ENCODE assay signal across 8 mouse cellular contexts in genomic region chr11:95309510-95310006, GRCm38 (mm10). TPM values are rescaled to one million over a fixed set of nuclear protein-coding genes. Genes with fewer than 3 reads are reported as not detected.
A peak's percentile ranks its signal among the peaks of the same experiment; 100 is the strongest.
DNase-seq lines count a peak whose midpoint lies in the region; ATAC-seq and TF ChIP-seq lines count a peak whose summit lies in the region.

No protein-coding gene starts in this region.

- H3K27me3 ChIP-seq in CH12.LX (replicated peaks): no peaks in the 10 kb centered on the region
- H3K27me3 ChIP-seq in forebrain, embryonic 11.5 days (ENCODE audit: control insufficient read depth, insufficient read depth, low read length): no peaks in the 10 kb centered on the region
- no peaks in the 10 kb centered on the region for H3K27me3 ChIP-seq in heart, embryonic 16.5 days (ENCODE audit: control insufficient read depth, insufficient read depth, low read length)
- H3K27me3 ChIP-seq in liver, embryonic 15.5 days: no peaks in the 10 kb centered on the region
- H3K27me3 ChIP-seq in neural tube, embryonic 12.5 days (replicated peaks): no peaks in the 10 kb centered on the region

- peak; percentile 96 for ATAC-seq in forebrain, embryonic 11.5 days (replicated peaks; ENCODE audit: low FRiP score)
- peak; percentile 94 for ATAC-seq in heart, embryonic 16.5 days (replicated peaks; ENCODE audit: extremely low read depth, insufficient read depth, low FRiP score)
- peak; percentile 96 for ATAC-seq in liver, embryonic 15.5 days (ENCODE audit: insufficient read depth)
- ATAC-seq in neural tube, embryonic 12.5 days (ENCODE audit: low FRiP score, low read depth): peak; percentile 96

- DNase-seq in CH12.LX (ENCODE audit: extremely low read depth): peak; percentile 99
- peak; percentile 96 for DNase-seq in c-Kit-positive CD71-positive TER-119-negative erythroid progenitor cells, embryonic 14.5 days (ENCODE audit: low read depth)
- DNase-seq in forebrain, embryonic 11.5 days (ENCODE audit: low spot score): peak; percentile 97
- DNase-seq in kidney, postnatal 36 days: peak; percentile 97 to 99
- peak; percentile 99 for DNase-seq in telencephalon, adult 2 months (ENCODE audit: low read depth, low spot score)

- TF ChIP-seq EP300 in CH12.LX (IDR thresholded peaks at IDR 0.05; ENCODE audit: low read length): no peak

- no peaks in the 10 kb centered on the region for H3K9me3 ChIP-seq in CH12.LX (replicated peaks; ENCODE audit: low read length)
- H3K9me3 ChIP-seq in forebrain, embryonic 11.5 days (ENCODE audit: control insufficient read depth, low read length): no peaks in the 10 kb centered on the region
- no peaks in the 10 kb centered on the region for H3K9me3 ChIP-seq in heart, embryonic 16.5 days (replicated peaks; ENCODE audit: control insufficient read depth, low read length)
- H3K9me3 ChIP-seq in liver, embryonic 15.5 days (replicated peaks): no peaks in the 10 kb centered on the region
- H3K9me3 ChIP-seq in neural tube, embryonic 12.5 days: no peaks in the 10 kb centered on the region

- TF ChIP-seq CTCF in CH12.LX (conservative IDR thresholded peaks at IDR 0.05 in 1 of 2, IDR thresholded peaks at IDR 0.05 in 1 of 2; ENCODE audit: low read depth in 2 of 2, low read length in 2 of 2): no peak

- peak overlapping the region; percentile 97; the same call in 1 of the 2 replicates for H3K4me2 ChIP-seq in CH12.LX (ENCODE audit: insufficient read depth, low read depth, poor library complexity, severe bottlenecking)
- H3K4me2 ChIP-seq in forebrain, embryonic 11.5 days (ENCODE audit: low read depth, low read length, severe bottlenecking): peak overlapping the region; percentile 66
- peak overlapping the region; percentile 93 for H3K4me2 ChIP-seq in heart, embryonic 16.5 days (ENCODE audit: low read depth, low read length)
- H3K4me2 ChIP-seq in liver, embryonic 15.5 days: peak overlapping the region; percentile 72
- peak overlapping the region; percentile 82 for H3K4me2 ChIP-seq in neural tube, embryonic 12.5 days (replicated peaks)

- peak; percentile 96 for TF ChIP-seq POLR2A in CH12.LX (IDR thresholded peaks at IDR 0.05; ENCODE audit: low read depth, low read length)

- peaks cover 45% of the 10 kb centered on the region for H3K79me2 ChIP-seq in CH12.LX (replicated peaks; ENCODE audit: control insufficient read depth, extremely low read depth, insufficient read depth, poor library complexity, severe bottlenecking)

- in situ Hi-C loops in CH12.LX (cut with MboI; ENCODE audit: low pct_ligation_motif_present, low pct_unique_long_range_greater_than_20kb, low sequenced_read_pairs): no loop called here

- H3K4me3 ChIP-seq in CH12.LX (replicated peaks in 1 of 3; ENCODE audit: low read depth in 2 of 3, low read length in 2 of 3, poor library complexity in 1 of 3): peak overlapping the region; percentile 85 to 100 (median 92)
- peak overlapping the region; percentile 90 for H3K4me3 ChIP-seq in forebrain, embryonic 11.5 days (ENCODE audit: low read depth, low read length)
- peak overlapping the region; percentile 98 for H3K4me3 ChIP-seq in heart, embryonic 16.5 days (ENCODE audit: low read length)
- peak overlapping the region; percentile 96 for H3K4me3 ChIP-seq in liver, embryonic 15.5 days (replicated peaks)
- peak overlapping the region; percentile 89 for H3K4me3 ChIP-seq in neural tube, embryonic 12.5 days

- peak overlapping the region; percentile 100 for H3K9ac ChIP-seq in CH12.LX (ENCODE audit: insufficient read depth, low read depth)
- peak overlapping the region; percentile 96 for H3K9ac ChIP-seq in forebrain, embryonic 11.5 days (ENCODE audit: low read length)
- peak overlapping the region; percentile 100 for H3K9ac ChIP-seq in heart, embryonic 16.5 days (ENCODE audit: low read length)
- H3K9ac ChIP-seq in liver, embryonic 15.5 days: peak overlapping the region; percentile 95
- H3K9ac ChIP-seq in neural tube, embryonic 12.5 days: peak overlapping the region; percentile 94

- peak overlapping the region; percentile 87 for H3K27ac ChIP-seq in CH12.LX (ENCODE audit: insufficient read depth, low read depth)
- peak overlapping the region; percentile 88 for H3K27ac ChIP-seq in forebrain, embryonic 11.5 days (ENCODE audit: low read depth, low read length)
- peak overlapping the region; percentile 99 for H3K27ac ChIP-seq in heart, embryonic 16.5 days (ENCODE audit: low read length)
- peak overlapping the region; percentile 99 for H3K27ac ChIP-seq in liver, embryonic 15.5 days (replicated peaks)
- H3K27ac ChIP-seq in neural tube, embryonic 12.5 days: peak overlapping the region; percentile 84

- H3K4me1 ChIP-seq in CH12.LX (ENCODE audit: control insufficient read depth in 1 of 2, insufficient read depth in 2 of 2): peaks cover 5 to 27% of the 10 kb centered on the region in 2 experiments; a peak in 3 of 4 replicates
- H3K4me1 ChIP-seq in forebrain, embryonic 11.5 days (replicated peaks; ENCODE audit: control insufficient read depth, insufficient read depth, low read length): peaks cover 8% of the 10 kb centered on the region; the same call in 1 of the 2 replicates
- H3K4me1 ChIP-seq in heart, embryonic 16.5 days (ENCODE audit: control insufficient read depth, insufficient read depth, low read length): peaks cover 16% of the 10 kb centered on the region
- peaks cover 59% of the 10 kb centered on the region for H3K4me1 ChIP-seq in liver, embryonic 15.5 days (replicated peaks)
- H3K4me1 ChIP-seq in neural tube, embryonic 12.5 days: peaks cover 17% of the 10 kb centered on the region

- peaks cover 10 to 33% of the 10 kb centered on the region in 2 experiments for H3K36me3 ChIP-seq in CH12.LX (replicated peaks in 1 of 2; ENCODE audit: control insufficient read depth in 1 of 2, insufficient read depth in 1 of 2, low read length in 1 of 2)
- H3K36me3 ChIP-seq in forebrain, embryonic 11.5 days (ENCODE audit: control insufficient read depth, insufficient read depth, low read length): no peaks in the 10 kb centered on the region
- H3K36me3 ChIP-seq in heart, embryonic 16.5 days (ENCODE audit: control insufficient read depth, insufficient read depth): peaks cover 8% of the 10 kb centered on the region
- H3K36me3 ChIP-seq in liver, embryonic 15.5 days (replicated peaks): peaks cover 26% of the 10 kb centered on the region
- H3K36me3 ChIP-seq in neural tube, embryonic 12.5 days: peaks cover 13% of the 10 kb centered on the region

- no peak for TF ChIP-seq RAD21 in CH12.LX (IDR thresholded peaks at IDR 0.05; ENCODE audit: low read depth, low read length)

- WGBS in forebrain, embryonic 11.5 days: under 1% methylated on average over 37 of the region's 37 CpGs
- WGBS in heart, embryonic 16.5 days: under 1% methylated on average over 37 of the region's 37 CpGs
- WGBS in liver, embryonic 15.5 days (ENCODE audit: insufficient replicate concordance): under 1% methylated on average over 37 of the region's 37 CpGs
- WGBS in neural tube, embryonic 12.5 days: 0% methylated on average over 37 of the region's 37 CpGs

- dilution Hi-C loops in CH12.LX (cut with MboI; ENCODE audit: extremely low pct_ligation_motif_present, extremely low pct_unique_long_range_greater_than_20kb, low sequenced_read_pairs): no loop called here

TF ChIP-seq in CH12.LX, 34 proteins besides CTCF, POLR2A, EP300 and RAD21 (continues in another document):
- peak; percentile 51; the same call in 1 of the 2 replicates for TF ChIP-seq UBTF (IDR thresholded peaks at IDR 0.05; ENCODE audit: low read depth, low read length)
- TF ChIP-seq ZMIZ1 (IDR thresholded peaks at IDR 0.05; ENCODE audit: low read depth, low read length): peak; percentile 94
- 0 out of 2 replicates have a peak, but pooled peaks have one; percentile 72 for TF ChIP-seq MAZ (IDR thresholded peaks at IDR 0.05; ENCODE audit: low read depth, low read length)
- peak; percentile 94 for TF ChIP-seq TBP (conservative IDR thresholded peaks at IDR 0.05; ENCODE audit: low read depth, low read length)
- TF ChIP-seq E2F4 (IDR thresholded peaks at IDR 0.05; ENCODE audit: insufficient replicate concordance, low read depth, low read length): peak; percentile 92; the same call in 1 of the 2 replicates
- peak; percentile 74 for TF ChIP-seq MXI1 (IDR thresholded peaks at IDR 0.05; ENCODE audit: low read depth, low read length)
- no peak; the same call in 1 of the 2 replicates for TF ChIP-seq MYC (IDR thresholded peaks at IDR 0.05; ENCODE audit: low read depth, low read length)
- peak; percentile 83 for TF ChIP-seq TCF12 (IDR thresholded peaks at IDR 0.05; ENCODE audit: low read depth, low read length)
- TF ChIP-seq ELF1 (IDR thresholded peaks at IDR 0.05; ENCODE audit: low read depth, low read length): peak; percentile 84
- TF ChIP-seq BHLHE40 (IDR thresholded peaks at IDR 0.05; ENCODE audit: low read depth, low read length): peak; percentile 77

RNA-seq across cellular contexts. Expression of gene Kat7, which starts 0.5 kb away (rescaled TPM):
- total RNA-seq in CH12.LX (2012; rRNA removed) (59.5 and 60.3 TPM in 2 replicates), CH12.LX (2014; rRNA removed) (65.1 and 66.7 TPM in 2 replicates)
- 82.0 and 90.2 TPM in 2 replicates for polyA plus RNA-seq in CH12.LX (2012; ENCODE audit: insufficient read length, low read depth)
- polyA plus RNA-seq in forebrain, embryonic 11.5 days (2014; fragmentation: Nextera tagmentation; extraction: Ambion mirVana): 85.3 and 94.0 TPM in 2 replicates
- 49.8 and 51.1 TPM in 2 replicates for polyA plus RNA-seq in heart, embryonic 16.5 days (2015; fragmentation: Nextera tagmentation; extraction: Ambion mirVana)
- 30.6 and 30.8 TPM in 2 replicates for polyA plus RNA-seq in liver, embryonic 15.5 days (2015; fragmentation: Nextera tagmentation; extraction: Ambion mirVana)
- 69.8 and 72.4 TPM in 2 replicates for polyA plus RNA-seq in neural tube, embryonic 12.5 days (2016; fragmentation: Nextera tagmentation; extraction: Ambion mirVana)

RNA-seq across cellular contexts. Expression of gene Fam117a, which starts 27.3 kb away (rescaled TPM):
- total RNA-seq in CH12.LX (2012; rRNA removed): 1.5 and 2.2 TPM in 2 replicates
- 0.54 and 0.62 TPM in 2 replicates for total RNA-seq in CH12.LX (2014; rRNA removed)
- 0.91 and 0.98 TPM in 2 replicates for polyA plus RNA-seq in CH12.LX (2012; ENCODE audit: insufficient read length, low read depth)
- 8.9 and 10.1 TPM in 2 replicates for polyA plus RNA-seq in forebrain, embryonic 11.5 days (2014; fragmentation: Nextera tagmentation; extraction: Ambion mirVana)
- 5.0 and 6.3 TPM in 2 replicates for polyA plus RNA-seq in heart, embryonic 16.5 days (2015; fragmentation: Nextera tagmentation; extraction: Ambion mirVana)
- polyA plus RNA-seq in liver, embryonic 15.5 days (2015; fragmentation: Nextera tagmentation; extraction: Ambion mirVana): 75.3 and 78.9 TPM in 2 replicates
- 8.7 and 9.4 TPM in 2 replicates for polyA plus RNA-seq in neural tube, embryonic 12.5 days (2016; fragmentation: Nextera tagmentation; extraction: Ambion mirVana)

RNA-seq across cellular contexts. Expression of gene Tac4, which starts 48.2 kb away (rescaled TPM):
- total RNA-seq in CH12.LX (2012; rRNA removed) (not detected in 2 replicates), CH12.LX (2014; rRNA removed) (not detected in 2 replicates)
- polyA plus RNA-seq in CH12.LX (2012; ENCODE audit: insufficient read length, low read depth): 0.19 TPM in 1 of 2 replicates, not detected in the other
- 0.29 TPM in 1 of 2 replicates, not detected in the other for polyA plus RNA-seq in forebrain, embryonic 11.5 days (2014; fragmentation: Nextera tagmentation; extraction: Ambion mirVana)
- 0.11 TPM in 1 of 2 replicates, not detected in the other for polyA plus RNA-seq in heart, embryonic 16.5 days (2015; fragmentation: Nextera tagmentation; extraction: Ambion mirVana)
- not detected in 2 replicates for polyA plus RNA-seq in liver, embryonic 15.5 days (2015; fragmentation: Nextera tagmentation; extraction: Ambion mirVana)
- 0.15 TPM in 1 of 2 replicates, not detected in the other for polyA plus RNA-seq in neural tube, embryonic 12.5 days (2016; fragmentation: Nextera tagmentation; extraction: Ambion mirVana)

Comparison
In these comparisons a context has a peak if more than half of its experiments do, and no peak if none do; other contexts are left out.
1. Peak in every context shown above with its lines: DNase-seq, ATAC-seq, H3K4me3 ChIP-seq and H3K27ac ChIP-seq.